ENCODE assay signal across 7 mouse cellular contexts in the genomic region with DNA sequence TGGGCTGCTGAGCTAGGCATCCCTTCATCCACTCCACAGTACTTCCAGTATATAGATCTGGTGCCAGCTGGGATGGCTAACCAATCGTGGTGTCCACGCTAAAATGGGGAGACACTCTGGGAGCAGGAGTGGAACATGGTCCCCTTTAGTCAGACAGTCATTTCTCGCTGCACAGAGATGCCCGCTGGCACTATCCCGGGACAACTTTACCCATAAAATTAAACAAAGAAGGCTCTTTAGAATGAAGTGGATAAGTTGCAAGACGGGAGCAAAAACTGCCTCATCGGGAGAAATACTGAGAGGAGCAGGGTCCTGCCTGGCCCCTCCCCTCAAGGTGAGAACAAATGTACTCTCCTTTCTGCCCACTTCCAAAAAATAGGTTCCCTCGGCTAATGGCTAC. TPM values are rescaled to one million over a fixed set of nuclear protein-coding genes. Genes with fewer than 3 reads are reported as not detected.
DNase-seq lines count a peak whose midpoint lies in the region; ATAC-seq and TF ChIP-seq lines count a peak whose summit lies in the region.

No protein-coding gene starts in this region.

- H3K27me3 ChIP-seq in forebrain, embryonic 11.5 days (ENCODE audit: control insufficient read depth, insufficient read depth, low read length) = no peaks in the 10 kb centered on the region
- H3K27me3 ChIP-seq in intestine, postnatal 0 days (replicated peaks; ENCODE audit: control insufficient read depth, insufficient read depth, low read length) = no peaks in the 10 kb centered on the region

- H3K9ac ChIP-seq in forebrain, embryonic 11.5 days (ENCODE audit: low read length) = peak overlapping the region; percentile 95
- H3K9ac ChIP-seq in intestine, postnatal 0 days (ENCODE audit: low read depth, low read length) = no peak overlapping the region

- no peak overlapping the region for H3K27ac ChIP-seq in forebrain, embryonic 11.5 days (ENCODE audit: low read depth, low read length)
- no peak overlapping the region for H3K27ac ChIP-seq in intestine, postnatal 0 days (ENCODE audit: low read depth, low read length)
- no peak overlapping the region for H3K27ac ChIP-seq in olfactory bulb, adult 2 months (ENCODE audit: insufficient read depth, low read depth, low read length)

- peak overlapping the region; percentile 97 for H3K4me2 ChIP-seq in forebrain, embryonic 11.5 days (ENCODE audit: low read depth, low read length, severe bottlenecking)
- H3K4me2 ChIP-seq in intestine, postnatal 0 days (replicated peaks; ENCODE audit: low read depth) = peak overlapping the region; percentile 100

- peak overlapping the region; percentile 9 for H3K4me3 ChIP-seq in lung, adult 2 months (replicated peaks; ENCODE audit: extremely low read depth, low read depth, low read length)
- H3K4me3 ChIP-seq in forebrain, embryonic 11.5 days (ENCODE audit: low read depth, low read length) = peak overlapping the region; percentile 96
- H3K4me3 ChIP-seq in intestine, postnatal 0 days (ENCODE audit: low read depth, low read length) = peak overlapping the region; percentile 78
- H3K4me3 ChIP-seq in olfactory bulb, adult 2 months (ENCODE audit: insufficient read depth, low read depth, low read length) = peak overlapping the region; percentile 78

- no peak for ATAC-seq in forebrain, embryonic 11.5 days (replicated peaks; ENCODE audit: low FRiP score)
- ATAC-seq in intestine, postnatal 0 days = no peak

- no peak for TF ChIP-seq POLR2A in lung, adult 2 months (IDR thresholded peaks at IDR 0.05; ENCODE audit: borderline replicate concordance, extremely low read depth, low read depth, low read length)
- TF ChIP-seq POLR2A in olfactory bulb, adult 2 months (IDR thresholded peaks at IDR 0.05; ENCODE audit: insufficient read depth, low read depth, low read length) = no peak

- 8% methylated on average over 8 of the region's 8 CpGs for WGBS in lung, adult 2 months
- 5% methylated on average over 8 of the region's 8 CpGs for WGBS in forebrain, embryonic 11.5 days
- WGBS in intestine, postnatal 0 days = 9% methylated on average over 8 of the region's 8 CpGs
- WGBS in olfactory bulb, adult 2 months = 2% methylated on average over 8 of the region's 8 CpGs

- no peaks in the 10 kb centered on the region for H3K9me3 ChIP-seq in forebrain, embryonic 11.5 days (ENCODE audit: control insufficient read depth, low read length)
- no peaks in the 10 kb centered on the region for H3K9me3 ChIP-seq in intestine, postnatal 0 days (ENCODE audit: control insufficient read depth)

- H3K4me1 ChIP-seq in lung, adult 2 months (ENCODE audit: control insufficient read depth, insufficient read depth, low read length) = 0 out of 2 replicates have a peak, but pooled peaks cover 2% of the 10 kb centered on the region
- H3K4me1 ChIP-seq in forebrain, embryonic 11.5 days (replicated peaks; ENCODE audit: control insufficient read depth, insufficient read depth, low read length) = peaks cover 6% of the 10 kb centered on the region; the same call in 1 of the 2 replicates
- no peaks in the 10 kb centered on the region for H3K4me1 ChIP-seq in intestine, postnatal 0 days (replicated peaks; ENCODE audit: control insufficient read depth, insufficient read depth, low read length)
- peaks cover 20% of the 10 kb centered on the region for H3K4me1 ChIP-seq in olfactory bulb, adult 2 months (ENCODE audit: control insufficient read depth, insufficient read depth, low read length)

- no peak for TF ChIP-seq CTCF in lung, adult 2 months (IDR thresholded peaks at IDR 0.05; ENCODE audit: insufficient read depth, low read length)
- TF ChIP-seq CTCF in intestine, postnatal 0 days (IDR thresholded peaks at IDR 0.05; ENCODE audit: low read depth) = no peak
- TF ChIP-seq CTCF in olfactory bulb, adult 2 months (IDR thresholded peaks at IDR 0.05; ENCODE audit: insufficient read depth, low read depth, low read length) = no peak

- peaks cover 5% of the 10 kb centered on the region; the same call in 1 of the 2 replicates for H3K36me3 ChIP-seq in forebrain, embryonic 11.5 days (ENCODE audit: control insufficient read depth, insufficient read depth, low read length)
- H3K36me3 ChIP-seq in intestine, postnatal 0 days (ENCODE audit: control insufficient read depth, insufficient read depth) = peaks cover 10% of the 10 kb centered on the region

- DNase-seq in lung, adult 2 months = no peak
- no peak for DNase-seq in lung, postnatal 14 days
- no peak for DNase-seq in forebrain, embryonic 11.5 days (ENCODE audit: low spot score)
- DNase-seq in thymus, postnatal 10 days (ENCODE audit: low spot score in 2 of 2) = no peak
- DNase-seq in layer of hippocampus, adult 11-12 months (ENCODE audit: low spot score) = no peak

RNA-seq across cellular contexts. Expression of a gene that starts 1.3 kb away (rescaled TPM):
- polyA plus RNA-seq in lung, adult 2 months (2012; rRNA removed) = 5.4 and 6.1 TPM in 2 replicates
- 2.7 and 3.7 TPM in 2 replicates for polyA plus RNA-seq in forebrain, embryonic 11.5 days (2014; fragmentation: Nextera tagmentation; extraction: Ambion mirVana)
- polyA plus RNA-seq in intestine, postnatal 0 days (2015; fragmentation: Nextera tagmentation; extraction: Ambion mirVana) = 0.91 and 1.1 TPM in 2 replicates
- not detected in 2 replicates for polyA plus RNA-seq in olfactory bulb, adult 2 months (2012; ENCODE audit: insufficient read depth, insufficient read length, low replicate concordance, missing spikeins)

RNA-seq across cellular contexts. Expression of a gene that starts 4.6 kb away (rescaled TPM):
- polyA plus RNA-seq in lung, adult 2 months (2012; rRNA removed) = 151 and 182 TPM in 2 replicates
- polyA plus RNA-seq in forebrain, embryonic 11.5 days (2014; fragmentation: Nextera tagmentation; extraction: Ambion mirVana) = 2,945 and 3,022 TPM in 2 replicates
- polyA plus RNA-seq in intestine, postnatal 0 days (2015; fragmentation: Nextera tagmentation; extraction: Ambion mirVana) = 500 and 515 TPM in 2 replicates
- not detected in 2 replicates for polyA plus RNA-seq in olfactory bulb, adult 2 months (2012; ENCODE audit: insufficient read depth, insufficient read length, low replicate concordance, missing spikeins)

RNA-seq across cellular contexts. Expression of a gene that starts 10.7 kb away (rescaled TPM):
- 0.14 and 0.26 TPM in 2 replicates for polyA plus RNA-seq in lung, adult 2 months (2012; rRNA removed)
- polyA plus RNA-seq in forebrain, embryonic 11.5 days (2014; fragmentation: Nextera tagmentation; extraction: Ambion mirVana) = 0.23 TPM in 1 of 2 replicates, not detected in the other
- not detected in 2 replicates for polyA plus RNA-seq in intestine, postnatal 0 days (2015; fragmentation: Nextera tagmentation; extraction: Ambion mirVana)
- not detected in 2 replicates for polyA plus RNA-seq in olfactory bulb, adult 2 months (2012; ENCODE audit: insufficient read depth, insufficient read length, low replicate concordance, missing spikeins)

RNA-seq across cellular contexts. Expression of a gene that starts 11.4 kb away (rescaled TPM):
- 60.8 and 99.3 TPM in 2 replicates for polyA plus RNA-seq in lung, adult 2 months (2012; rRNA removed)
- 144 and 159 TPM in 2 replicates for polyA plus RNA-seq in forebrain, embryonic 11.5 days (2014; fragmentation: Nextera tagmentation; extraction: Ambion mirVana)
- polyA plus RNA-seq in intestine, postnatal 0 days (2015; fragmentation: Nextera tagmentation; extraction: Ambion mirVana) = 264 and 300 TPM in 2 replicates
- polyA plus RNA-seq in olfactory bulb, adult 2 months (2012; ENCODE audit: insufficient read depth, insufficient read length, low replicate concordance, missing spikeins) = not detected in 2 replicates

RNA-seq across cellular contexts. Expression of a gene that starts 16.4 kb away (rescaled TPM):
- polyA plus RNA-seq in lung, adult 2 months (2012; rRNA removed) = 5.2 and 7.7 TPM in 2 replicates
- 0.47 and 0.64 TPM in 2 replicates for polyA plus RNA-seq in forebrain, embryonic 11.5 days (2014; fragmentation: Nextera tagmentation; extraction: Ambion mirVana)
- 0.07 and 0.20 TPM in 2 replicates for polyA plus RNA-seq in intestine, postnatal 0 days (2015; fragmentation: Nextera tagmentation; extraction: Ambion mirVana)
- polyA plus RNA-seq in olfactory bulb, adult 2 months (2012; ENCODE audit: insufficient read depth, insufficient read length, low replicate concordance, missing spikeins) = 219 TPM in 1 of 2 replicates, not detected in the other

Comparison
In these comparisons a context has a peak if more than half of its experiments do, and no peak if none do; other contexts are left out.
1. H3K4me3 ChIP-seq: peak in every context shown above with its lines; median percentile 96 in forebrain, embryonic 11.5 days; 78 in intestine, postnatal 0 days; 78 in olfactory bulb, adult 2 months; 9 in lung, adult 2 months.